Mouse (Mus musculus) kidney, embryonic 15.5 days (tissue): ENCODE measurements at regions not wholly inside any gene's neighbourhood (a gene's known extent, or its start where the extent isn't known, plus 50 kb on each side); places are given as distances from the start of the nearest gene placed in this dataset.

Experiments used
- ATAC-seq: fragments of 200-750 bp; cut with Nextera tagmentation; replicated peaks from 2 replicates; pipeline ENCODE4 v1.8.0; 2017; ENCODE audit warnings: moderate TSS enrichment; ENCODE audit not compliant: low FRiP score
- H3K27ac ChIP-seq: fragments of 300-500 bp; sonication (generic); 2 replicates; pipeline ENCODE4 v1.5.1; 2015; ENCODE audit warnings: mild to moderate bottlenecking, inconsistent platforms
- H3K27me3 ChIP-seq: fragments of 300-500 bp; sonication (generic); 2 replicates; pipeline ENCODE4 v1.6.1; 2015; ENCODE audit warnings: inconsistent platforms
- H3K36me3 ChIP-seq: fragments of 300-500 bp; sonication (generic); 2 replicates; pipeline ENCODE4 v1.6.1; 2015; ENCODE audit warnings: inconsistent platforms
- H3K4me1 ChIP-seq: fragments of 300-500 bp; sonication (generic); 2 replicates; pipeline ENCODE4 v1.6.1; 2015; ENCODE audit warnings: inconsistent platforms
- H3K4me2 ChIP-seq: fragments of 300-500 bp; sonication (generic); 2 replicates; pipeline ENCODE4 v1.6.1; 2015; ENCODE audit warnings: moderate library complexity, mild to moderate bottlenecking, inconsistent platforms
- H3K4me3 ChIP-seq: fragments of 300-500 bp; sonication (generic); replicated peaks from 2 replicates; pipeline ENCODE4 v1.5.1; 2015; ENCODE audit warnings: mild to moderate bottlenecking, inconsistent platforms
- H3K9ac ChIP-seq: fragments of 300-500 bp; sonication (generic); 2 replicates; pipeline ENCODE4 v1.6.1; 2015; ENCODE audit warnings: mild to moderate bottlenecking, inconsistent platforms
- H3K9me3 ChIP-seq: fragments of 300-500 bp; sonication (generic); replicated peaks from 2 replicates; pipeline ENCODE4 v1.6.1; 2016; ENCODE audit warnings: inconsistent platforms
- WGBS: fragments of 180-500 bp; shearing (Covaris S2); methylation state at CpG from one replicate; pipeline ENCODE4 v1.1.7; 2015; ENCODE audit warnings: mixed read lengths; 5-methylcytosine and 5-hydroxymethylcytosine counted together

DNA sequence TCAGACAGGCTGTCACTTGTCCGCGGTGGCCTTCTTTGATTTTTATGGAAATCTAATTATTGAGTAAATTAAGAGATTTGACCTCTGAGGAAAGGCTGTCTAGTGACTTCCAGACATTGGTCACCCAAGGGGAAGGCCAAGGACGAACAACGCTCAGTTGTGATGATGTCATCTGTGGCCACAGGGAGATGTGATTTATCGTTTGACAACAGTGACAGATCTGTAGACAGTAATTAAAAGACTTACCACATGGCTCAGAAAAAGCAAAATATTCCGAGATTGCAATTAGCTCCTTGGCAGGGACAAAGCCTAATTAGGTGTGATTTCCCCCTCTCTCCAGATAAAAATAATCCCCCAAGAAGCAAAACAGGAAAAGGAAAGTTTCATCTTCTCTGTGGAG is 213.4 kb upstream of the Zdhhc25 start:
- ATAC-seq = no peak
- H3K4me3 ChIP-seq = no peak overlapping the region
- H3K27ac ChIP-seq = no peak overlapping the region
- no peaks in the 10 kb centered on the region for H3K36me3 ChIP-seq
- WGBS = 78% methylated on average over 6 of the region's 6 CpGs
- H3K9me3 ChIP-seq = no peaks in the 10 kb centered on the region
- H3K27me3 ChIP-seq = peaks cover 9% of the 10 kb centered on the region
- H3K4me2 ChIP-seq = no peak overlapping the region
- no peaks in the 10 kb centered on the region for H3K4me1 ChIP-seq
- H3K9ac ChIP-seq = no peak overlapping the region

GRCm38 (mm10) chr15:88391822-88392221 is 208.3 kb upstream of the Zdhhc25 start:
- ATAC-seq = no peak
- no peak overlapping the region for H3K4me2 ChIP-seq
- H3K4me1 ChIP-seq = no peaks in the 10 kb centered on the region
- H3K9ac ChIP-seq = no peak overlapping the region
- WGBS = 84% methylated on average over 15 of the region's 15 CpGs
- no peak overlapping the region for H3K27ac ChIP-seq
- no peaks in the 10 kb centered on the region for H3K27me3 ChIP-seq
- no peaks in the 10 kb centered on the region for H3K9me3 ChIP-seq
- no peak overlapping the region for H3K4me3 ChIP-seq
- no peaks in the 10 kb centered on the region for H3K36me3 ChIP-seq

DNA sequence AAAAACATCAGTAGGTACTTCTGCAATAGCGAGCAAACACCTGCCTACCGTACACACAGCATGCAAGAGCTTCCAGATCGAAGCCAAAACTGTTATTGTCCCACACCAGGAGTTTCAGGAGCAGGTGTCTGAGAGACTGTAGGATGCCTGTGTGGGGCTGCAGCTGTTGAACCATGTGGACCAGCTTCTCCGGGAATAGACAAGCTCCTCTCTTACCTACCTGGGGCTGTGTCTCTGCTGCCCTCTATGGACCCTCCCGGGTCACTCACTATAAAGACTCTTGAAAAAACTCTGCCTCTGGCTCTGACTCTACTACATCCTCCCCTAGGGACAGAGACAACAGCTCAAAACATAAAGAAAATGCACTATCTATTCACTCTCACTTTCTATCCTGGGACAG is 201.0 kb upstream of the Zdhhc25 start:
- Histone ChIP-seq H3K9me3 (no peaks in the 10 kb centered on the region), H3K9ac (no peak overlapping the region), H3K27me3 (0 out of 2 replicates have a peak, but pooled peaks cover 2% of the 10 kb centered on the region), H3K36me3 (no peaks in the 10 kb centered on the region), H3K4me3 (no peak overlapping the region), H3K27ac (no peak overlapping the region), H3K4me1 (no peaks in the 10 kb centered on the region), H3K4me2 (no peak overlapping the region)
- ATAC-seq = no peak
- WGBS = 52% methylated on average over 5 of the region's 5 CpGs

DNA sequence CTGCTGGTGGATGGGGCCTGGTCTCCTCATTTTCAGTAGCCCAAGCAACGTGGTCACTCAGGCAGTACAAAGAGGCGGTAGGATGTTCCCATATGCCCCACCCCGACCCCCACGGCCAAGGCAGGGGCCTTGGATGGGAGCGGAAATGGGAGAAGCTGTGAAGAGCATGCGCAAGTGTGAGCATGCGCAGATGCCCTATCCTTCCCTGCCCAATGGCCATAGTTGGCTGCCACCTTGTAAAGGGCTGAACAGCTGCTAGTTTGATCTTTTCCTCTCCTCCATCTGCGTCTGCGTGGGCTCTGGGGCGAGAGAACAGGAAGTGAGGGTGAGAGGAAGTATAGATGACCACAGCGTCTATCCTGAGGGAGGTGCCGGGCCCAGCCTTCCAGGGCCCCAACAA is 200.1 kb upstream of the Zdhhc25 start:
- WGBS = 54% methylated on average over 12 of the region's 12 CpGs
- H3K4me3 ChIP-seq = no peak overlapping the region
- H3K27me3 ChIP-seq = 0 out of 2 replicates have a peak, but pooled peaks cover 2% of the 10 kb centered on the region
- H3K9me3 ChIP-seq = no peaks in the 10 kb centered on the region
- no peak overlapping the region for H3K4me2 ChIP-seq
- ATAC-seq = no peak
- no peak overlapping the region for H3K9ac ChIP-seq
- no peak overlapping the region for H3K27ac ChIP-seq
- no peaks in the 10 kb centered on the region for H3K36me3 ChIP-seq
- no peaks in the 10 kb centered on the region for H3K4me1 ChIP-seq

- H3K4me3 ChIP-seq = no peak overlapping the region
- H3K4me1 ChIP-seq = no peaks in the 10 kb centered on the region
- H3K9ac ChIP-seq = no peak overlapping the region
- H3K27ac ChIP-seq = no peak overlapping the region
- H3K27me3 ChIP-seq = 0 out of 2 replicates have a peak, but pooled peaks cover 2% of the 10 kb centered on the region
- ATAC-seq = no peak
- 60% methylated on average over 9 of the region's 9 CpGs for WGBS
- H3K9me3 ChIP-seq = no peaks in the 10 kb centered on the region
- H3K36me3 ChIP-seq = no peaks in the 10 kb centered on the region
- H3K4me2 ChIP-seq = no peak overlapping the region
Measured at GRCm38 (mm10) chr15:88400787-88401186, 199.3 kb upstream of the Zdhhc25 start.

- ATAC-seq = no peak
- no peak overlapping the region for H3K9ac ChIP-seq
Measured at GRCm38 (mm10) chr15:88408461-88409379, 191.4 kb upstream of the Zdhhc25 start.

GRCm38 (mm10) chr15:88414206-88414605 is 185.9 kb upstream of the Zdhhc25 start:
- 76% methylated on average over 4 of the region's 4 CpGs for WGBS
- no peak overlapping the region for H3K27ac ChIP-seq
- H3K4me1 ChIP-seq = no peaks in the 10 kb centered on the region
- H3K4me3 ChIP-seq = no peak overlapping the region
- H3K9ac ChIP-seq = no peak overlapping the region
- H3K36me3 ChIP-seq = no peaks in the 10 kb centered on the region
- no peak for ATAC-seq
- no peaks in the 10 kb centered on the region for H3K27me3 ChIP-seq
- H3K4me2 ChIP-seq = no peak overlapping the region
- H3K9me3 ChIP-seq = no peaks in the 10 kb centered on the region

More at GRCm38 (mm10) chr15:88408461-88409379, 191.4 kb upstream of the Zdhhc25 start:
- no peak overlapping the region for H3K27ac ChIP-seq
- no peaks in the 10 kb centered on the region for H3K36me3 ChIP-seq
- H3K9me3 ChIP-seq = no peaks in the 10 kb centered on the region
- no peak overlapping the region for H3K4me3 ChIP-seq
- no peak overlapping the region for H3K4me2 ChIP-seq
- 79% methylated on average over 20 of the region's 20 CpGs for WGBS
- no peaks in the 10 kb centered on the region for H3K4me1 ChIP-seq
- no peaks in the 10 kb centered on the region for H3K27me3 ChIP-seq

- no peak overlapping the region for H3K4me3 ChIP-seq
- H3K27ac ChIP-seq = no peak overlapping the region
- ATAC-seq = no peak
- no peaks in the 10 kb centered on the region for H3K4me1 ChIP-seq
- H3K9ac ChIP-seq = no peak overlapping the region
- 71% methylated on average over 8 of the region's 8 CpGs for WGBS
- no peak overlapping the region for H3K4me2 ChIP-seq
- no peaks in the 10 kb centered on the region for H3K36me3 ChIP-seq
- H3K9me3 ChIP-seq = no peaks in the 10 kb centered on the region
- no peaks in the 10 kb centered on the region for H3K27me3 ChIP-seq
Measured at GRCm38 (mm10) chr15:88418881-88419280, 181.2 kb upstream of the Zdhhc25 start.

GRCm38 (mm10) chr15:88428441-88428840 is 171.7 kb upstream of the Zdhhc25 start:
- no peak overlapping the region for H3K9ac ChIP-seq
- no peak overlapping the region for H3K4me2 ChIP-seq
- no peaks in the 10 kb centered on the region for H3K9me3 ChIP-seq
- H3K36me3 ChIP-seq = no peaks in the 10 kb centered on the region
- WGBS = 72% methylated on average over 7 of the region's 7 CpGs
- no peaks in the 10 kb centered on the region for H3K27me3 ChIP-seq
- H3K4me3 ChIP-seq = no peak overlapping the region
- H3K27ac ChIP-seq = no peak overlapping the region
- no peaks in the 10 kb centered on the region for H3K4me1 ChIP-seq
- ATAC-seq = no peak

GRCm38 (mm10) chr15:88430941-88431340 is 169.2 kb upstream of the Zdhhc25 start:
- Histone ChIP-seq H3K4me2 (no peak overlapping the region), H3K27ac (no peak overlapping the region), H3K9me3 (no peaks in the 10 kb centered on the region), H3K4me1 (no peaks in the 10 kb centered on the region), H3K4me3 (no peak overlapping the region), H3K27me3 (no peaks in the 10 kb centered on the region), H3K9ac (no peak overlapping the region), H3K36me3 (no peaks in the 10 kb centered on the region)
- no peak for ATAC-seq
- WGBS = 87% methylated on average over 7 of the region's 7 CpGs

DNA sequence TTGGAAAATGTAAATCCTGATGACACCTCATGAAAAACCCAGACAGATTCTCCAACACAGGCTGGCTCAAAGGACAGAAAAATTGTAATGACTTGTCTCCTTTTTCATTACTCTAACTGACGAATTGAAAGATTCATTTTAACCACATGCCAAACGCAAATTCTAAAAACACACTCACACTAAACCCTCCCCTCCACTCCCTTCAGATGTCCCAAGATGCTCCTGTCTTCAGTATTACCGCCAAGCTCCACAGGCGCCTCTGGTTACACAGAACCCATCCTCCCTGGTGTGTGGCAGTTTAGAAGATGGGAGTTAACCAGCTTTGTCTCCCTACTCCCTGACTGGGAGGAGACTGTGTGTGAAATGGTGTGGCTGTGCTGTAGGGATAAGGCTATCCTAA is 151.8 kb upstream of the Zdhhc25 start:
- H3K4me2 ChIP-seq = no peak overlapping the region
- no peaks in the 10 kb centered on the region for H3K9me3 ChIP-seq
- H3K9ac ChIP-seq = no peak overlapping the region
- no peaks in the 10 kb centered on the region for H3K36me3 ChIP-seq
- H3K27me3 ChIP-seq = no peaks in the 10 kb centered on the region
- no peak for ATAC-seq
- no peak overlapping the region for H3K4me3 ChIP-seq
- H3K4me1 ChIP-seq = no peaks in the 10 kb centered on the region
- 71% methylated on average over 4 of the region's 4 CpGs for WGBS
- H3K27ac ChIP-seq = no peak overlapping the region

DNA sequence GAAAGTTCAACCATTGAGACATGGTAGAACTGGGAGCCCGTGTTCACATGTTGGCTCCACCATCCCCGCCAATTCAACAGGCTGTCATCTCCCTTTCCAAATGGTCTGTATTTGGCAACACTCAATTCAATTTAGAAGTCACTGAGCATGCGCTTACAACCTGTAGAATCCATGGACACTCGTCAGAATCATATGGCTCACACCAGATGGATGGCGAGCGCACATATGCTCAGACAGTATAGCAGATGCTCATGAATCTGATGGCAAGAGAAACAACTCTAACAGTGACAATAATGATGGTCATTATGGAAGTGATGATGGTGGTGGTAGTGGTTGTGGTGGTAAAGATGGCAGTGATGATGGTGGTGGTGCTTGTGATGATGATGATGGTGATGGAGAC is 148.9 kb upstream of the Zdhhc25 start:
- no peak overlapping the region for H3K4me3 ChIP-seq
- no peak for ATAC-seq
- H3K9ac ChIP-seq = no peak overlapping the region
- H3K27me3 ChIP-seq = no peaks in the 10 kb centered on the region
- no peak overlapping the region for H3K27ac ChIP-seq
- no peaks in the 10 kb centered on the region for H3K9me3 ChIP-seq
- no peaks in the 10 kb centered on the region for H3K4me1 ChIP-seq
- WGBS = 94% methylated on average over 6 of the region's 6 CpGs
- H3K4me2 ChIP-seq = no peak overlapping the region
- no peaks in the 10 kb centered on the region for H3K36me3 ChIP-seq
